Mouse (Mus musculus) left cerebral cortex, postnatal 25 days (tissue): Measurements from ENCODE around the gene Haao. TPM values are rescaled to one million over a fixed set of nuclear protein-coding genes. Genes with fewer than 3 reads are reported as not detected.

Experiments used
- DNase-seq, 2 experiments: peaks; one replicate each; pipeline ENCODE4 v3.0.0; 2022; ENCODE audit warnings: low spot score in 2 of 2, mixed read lengths in 1 of 2
- intact Hi-C: fragments of 180-260 bp; cut with DNase I; formaldehyde crosslinking; loops from one replicate; pipeline ENCODE4 v1.15.1; 2025
- total RNA-seq, 2 experiments: library from RNA; stranded (reverse); gene quantifications; 2 replicates each; pipeline ENCODE4 v1.2.3; 2021

Gene Haao
- total RNA-seq, 2 experiments from 2014 or later = not detected

DNA sequence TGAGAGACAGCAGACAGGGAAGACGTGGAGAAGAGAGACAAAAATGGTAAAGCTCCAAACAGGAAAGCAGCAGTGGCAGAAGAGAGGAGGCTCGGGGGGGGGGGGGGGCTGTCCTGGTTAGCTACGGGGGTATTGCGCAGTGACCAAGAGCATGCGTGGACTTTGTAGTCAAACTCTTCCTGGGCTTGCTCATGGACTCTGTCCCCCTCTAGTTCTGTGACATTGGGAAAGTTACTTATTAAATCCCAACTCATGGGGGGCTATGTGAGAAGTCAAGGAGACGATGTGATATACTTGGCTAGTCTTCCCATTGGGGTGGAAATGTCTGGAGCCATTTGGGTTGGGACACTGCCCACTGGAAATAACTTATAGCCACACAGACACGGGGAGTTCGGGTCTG lies 2.2 kb downstream of the Haao start:
- intact Hi-C loops = loop anchor here (5.0 kb wide), 1 partner anchor 333 kb away; no protein-coding TSS in a partner anchor
- DNase-seq = no peak

DNA sequence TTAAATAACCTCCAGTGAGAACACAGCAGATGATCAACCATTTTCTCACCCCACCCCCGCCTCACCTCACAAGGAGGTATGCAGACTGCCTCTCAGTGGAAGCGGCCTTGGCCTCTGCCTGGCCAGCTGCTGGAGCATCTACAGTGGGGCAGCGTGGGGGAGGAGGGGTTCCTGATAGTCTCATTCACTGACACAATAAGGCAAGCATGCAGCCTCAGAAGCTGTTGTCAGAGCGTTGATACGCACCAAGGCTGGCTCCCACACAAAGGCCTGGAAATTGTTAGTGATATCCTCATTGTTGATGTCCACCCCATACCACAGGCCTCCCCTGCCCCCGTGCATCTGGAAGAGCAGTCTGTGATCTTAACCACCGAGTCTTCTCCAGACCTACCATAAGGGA lies 4.0 kb downstream of the Haao start:
- intact Hi-C loops = no loop called here
- DNase-seq = no peak

DNA sequence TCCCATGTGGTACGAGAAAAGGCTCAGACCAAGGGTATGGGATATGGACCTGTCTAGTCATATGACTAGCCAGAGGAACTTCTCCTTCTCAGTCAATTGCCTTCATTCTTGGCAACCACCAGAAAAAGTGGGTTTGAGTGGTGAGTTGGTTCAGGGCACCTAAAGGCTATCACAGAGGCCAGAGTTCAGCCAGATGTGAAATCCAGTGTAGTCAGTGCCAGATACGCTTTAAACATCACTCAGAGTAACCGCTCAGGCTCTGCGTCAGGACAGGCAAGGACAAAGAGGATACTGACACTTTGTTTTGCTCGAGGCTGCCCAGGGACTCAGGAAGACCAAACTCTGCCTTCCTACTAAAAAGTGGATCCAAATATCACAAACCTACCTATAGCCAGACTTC lies 6.8 kb downstream of the Haao start:
- DNase-seq = no peak

DNA sequence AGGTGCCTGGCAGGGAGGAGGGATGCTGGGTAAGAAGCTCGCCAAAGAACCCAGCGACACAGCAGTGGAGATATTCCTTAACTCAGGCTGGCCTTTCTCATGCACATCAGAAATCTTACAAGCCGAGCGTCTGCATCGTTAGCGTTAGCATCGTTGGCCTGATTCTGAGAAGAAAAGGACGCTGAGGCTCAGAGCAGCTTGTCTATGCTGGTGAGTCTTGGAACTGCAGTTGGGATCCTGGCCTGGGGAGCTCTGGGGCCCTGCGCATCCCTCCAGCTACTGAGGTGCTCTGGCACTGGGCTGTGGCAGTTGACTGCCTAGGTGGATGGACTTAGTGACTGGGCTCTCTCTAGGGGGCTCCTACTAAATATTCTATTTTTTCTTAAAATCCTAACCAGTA lies 8.6 kb downstream of the Haao start:
- no peak for DNase-seq
- intact Hi-C loops = no loop called here

More for the DNA sequence above, 6.8 kb downstream of the Haao start:
- intact Hi-C loops = no loop called here

DNA sequence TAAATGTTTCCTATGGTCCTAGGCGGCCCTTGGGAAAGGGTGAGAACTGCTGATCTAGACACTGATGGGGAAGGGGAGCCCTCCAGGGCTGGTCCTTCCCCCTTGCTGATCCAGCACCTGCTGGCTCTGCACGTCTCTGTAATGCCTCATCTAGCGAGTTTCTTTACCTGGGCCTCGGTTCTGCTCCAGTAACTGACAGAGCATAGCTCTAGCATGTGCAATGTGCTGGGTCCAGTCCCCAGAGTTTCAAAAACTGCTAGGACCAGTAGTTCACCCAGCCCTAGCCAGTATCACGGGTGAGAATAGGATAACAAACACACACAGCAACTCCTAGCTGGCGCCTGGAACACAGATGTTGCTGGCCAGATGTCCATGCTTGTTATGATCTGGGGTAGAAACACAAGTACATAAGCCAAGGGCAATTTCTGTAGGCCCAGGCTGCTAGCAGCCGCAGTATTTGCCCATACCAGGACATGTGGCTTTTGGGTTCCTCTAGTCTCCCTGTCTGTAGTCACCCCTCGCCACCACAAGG lies 10.0 kb downstream of the Haao start:
- intact Hi-C loops = no loop called here

DNA sequence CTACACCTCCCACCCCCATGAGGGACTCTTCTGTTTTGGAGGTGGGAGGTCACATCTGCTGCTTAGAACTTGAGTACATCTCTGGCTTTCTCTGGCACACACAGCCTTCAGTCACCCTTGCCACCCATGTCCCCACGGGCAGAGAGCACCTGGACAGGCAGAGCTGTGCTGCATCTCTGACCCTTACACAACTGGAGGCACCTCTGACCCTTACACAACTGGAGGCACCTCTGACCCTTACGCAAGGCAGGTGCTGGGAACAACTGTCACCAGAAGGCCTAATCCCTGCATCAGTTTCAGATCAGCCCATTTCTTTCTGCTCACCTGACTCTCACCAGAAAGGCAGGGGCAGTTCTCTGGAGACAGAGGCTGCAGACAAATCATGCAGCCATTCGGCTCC lies 11.7 kb downstream of the Haao start:
- no peak for DNase-seq
- intact Hi-C loops = no loop called here

More for the DNA sequence above, 10.0 kb downstream of the Haao start:
- no peak for DNase-seq

DNA sequence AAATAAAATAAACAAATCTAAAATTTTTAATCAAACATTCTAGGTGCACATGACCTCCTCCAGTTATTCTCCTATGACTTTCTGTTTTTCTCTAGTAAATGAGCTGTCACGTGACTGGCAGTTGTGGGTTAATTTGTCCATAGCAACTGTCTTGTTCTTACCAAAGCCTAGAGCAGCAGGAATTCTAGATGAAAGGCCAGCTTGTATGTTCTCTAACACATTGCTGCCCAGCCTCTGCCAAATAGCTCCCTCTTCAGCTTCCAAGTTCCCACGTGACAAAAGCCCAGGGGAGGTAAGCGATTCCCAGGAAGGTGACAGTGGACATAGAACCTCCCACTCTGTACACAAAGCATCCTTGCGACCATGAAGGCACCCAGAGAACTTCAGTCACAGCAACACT lies 13.6 kb downstream of the Haao start:
- intact Hi-C loops = no loop called here
- DNase-seq = no peak

DNA sequence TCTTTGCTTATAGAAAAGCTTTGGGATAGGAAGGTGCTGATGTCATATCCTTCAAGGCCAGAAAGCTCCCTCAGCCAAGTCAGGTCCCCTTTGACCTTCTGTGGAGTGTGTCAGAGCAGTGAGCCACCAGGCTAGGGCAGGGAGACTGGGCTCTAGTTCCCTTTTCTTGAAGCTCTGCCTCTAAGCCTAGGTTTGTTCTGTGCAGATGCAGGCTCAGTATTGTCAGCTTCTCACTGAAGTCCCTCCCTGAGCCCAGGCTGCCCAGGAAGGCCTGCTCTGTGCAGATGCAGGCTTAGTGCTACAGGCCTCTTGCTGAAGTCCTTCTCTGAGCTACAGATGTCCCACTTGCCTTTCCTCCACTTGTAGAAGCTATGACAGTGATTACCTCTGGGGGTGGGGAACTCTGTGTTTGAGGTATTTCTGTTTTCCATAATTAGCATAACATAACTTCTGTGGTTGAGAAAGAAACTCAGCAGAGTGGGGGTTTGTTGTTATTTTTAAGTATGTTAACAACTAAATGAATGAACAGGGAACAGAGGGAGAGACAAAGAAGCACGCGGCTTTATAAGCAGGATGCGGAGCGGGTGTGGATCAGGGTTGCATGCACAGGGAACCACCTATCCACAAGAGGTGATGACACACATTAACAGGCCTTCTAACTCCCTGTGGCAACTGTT lies 17.0 kb downstream of the Haao start:
- peak in 1 of 2 experiments; percentile 37 for DNase-seq
- intact Hi-C loops = no loop called here

DNA sequence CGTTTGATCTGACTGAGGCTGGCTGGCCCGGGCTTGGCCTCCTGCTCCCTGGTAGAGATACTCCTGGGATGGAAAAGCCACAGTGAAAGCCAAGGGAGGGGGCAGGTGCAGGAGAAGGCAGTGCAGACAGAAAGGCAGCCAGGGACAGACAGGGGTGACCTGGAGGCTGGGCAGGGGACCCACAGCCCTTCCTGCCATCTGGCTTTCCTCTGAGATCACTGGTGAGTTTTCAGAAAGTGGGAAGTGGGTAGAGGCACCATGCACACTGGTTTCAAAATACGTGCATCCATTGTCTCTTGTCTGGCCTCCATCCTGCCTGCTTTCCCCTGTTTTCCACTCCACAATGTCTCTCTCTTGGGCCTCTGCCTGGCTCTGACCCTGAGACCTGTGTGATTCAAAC lies 18.4 kb downstream of the Haao start:
- intact Hi-C loops = no loop called here
- DNase-seq = no peak

DNA sequence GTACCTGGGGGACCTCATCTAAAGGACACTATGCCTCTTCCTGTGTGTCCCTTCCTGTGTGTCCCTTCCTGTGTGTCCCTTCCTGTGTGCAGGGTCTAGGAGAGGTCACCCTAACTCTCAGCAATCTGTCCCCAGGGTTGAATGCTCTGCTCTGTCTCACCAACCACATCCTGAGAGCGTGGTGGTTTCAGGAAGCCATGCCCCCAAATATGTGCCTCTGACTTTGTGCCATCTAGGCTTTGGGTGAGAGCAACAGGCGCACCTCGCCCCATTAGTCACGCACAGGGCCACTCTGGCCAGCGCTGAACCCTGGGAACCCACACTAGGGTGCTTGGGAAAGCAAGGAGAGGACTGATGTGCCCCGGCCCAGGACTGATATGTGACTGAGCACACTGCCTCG lies 23.9 kb downstream of the Haao start:
- DNase-seq = no peak
- intact Hi-C loops = no loop called here

DNA sequence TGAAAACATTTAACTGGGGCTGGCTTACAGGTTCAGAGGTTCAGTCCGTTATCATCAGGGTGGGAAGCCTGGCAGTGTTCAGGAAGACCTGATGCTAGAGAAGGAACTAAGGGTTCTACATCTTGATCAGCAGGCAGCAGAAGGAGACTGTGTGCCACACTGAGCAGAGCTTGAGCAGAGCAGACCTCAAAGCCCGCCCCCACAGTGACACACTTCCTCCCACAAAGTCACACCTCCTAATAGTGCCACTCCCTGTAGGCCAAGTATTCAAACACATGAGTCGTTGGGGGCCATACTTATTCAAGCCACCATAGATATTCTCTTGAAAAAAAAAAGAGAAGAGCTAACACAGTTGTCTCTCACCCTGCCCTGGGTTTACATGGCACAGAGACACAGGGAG lies 25.9 kb downstream of the Haao start:
- DNase-seq = no peak
- intact Hi-C loops = no loop called here

DNA sequence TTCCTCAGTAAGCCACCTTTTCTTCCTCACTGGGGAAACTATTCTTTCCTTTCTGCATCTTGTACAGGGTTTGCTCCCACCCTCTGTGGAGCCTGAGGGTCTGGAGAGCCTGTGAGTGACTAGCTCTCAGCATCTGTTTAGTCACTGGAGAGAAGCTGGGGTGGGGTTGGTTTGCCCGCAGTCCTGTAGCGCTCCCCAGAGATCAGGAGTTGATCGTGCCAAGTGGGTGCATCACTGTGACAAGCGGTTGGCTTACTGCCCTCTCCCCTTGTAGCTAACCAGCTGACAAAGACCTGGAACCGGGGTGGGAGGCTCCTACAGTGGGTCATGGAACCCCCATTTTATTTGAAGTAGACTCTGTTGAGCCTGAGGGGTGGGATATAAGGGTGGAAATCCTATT lies 27.1 kb downstream of the Haao start:
- intact Hi-C loops = no loop called here
- DNase-seq = no peak

DNA sequence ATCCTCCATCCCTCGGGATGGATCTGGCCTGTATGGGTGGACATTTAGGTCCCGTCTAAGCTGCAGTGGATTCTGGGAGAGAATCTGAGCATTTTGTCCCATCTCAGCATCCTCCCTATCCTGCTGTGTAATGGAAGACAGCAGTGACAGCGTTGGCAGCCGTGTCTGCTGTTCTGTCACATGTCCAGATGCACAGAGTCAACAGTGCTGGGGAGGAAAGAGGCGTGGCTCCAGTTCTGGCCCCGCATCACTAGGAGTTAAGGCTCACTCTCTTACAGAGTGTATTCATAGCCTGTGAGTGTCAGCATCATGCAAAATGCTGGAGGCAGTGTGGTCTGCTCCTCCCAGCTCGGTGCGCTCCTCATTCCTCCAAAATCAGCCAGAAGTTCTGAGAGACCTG lies 28.3 kb downstream of the Haao start:
- DNase-seq = peak in 1 of 2 experiments; percentile 50
- intact Hi-C loops = no loop called here

DNA sequence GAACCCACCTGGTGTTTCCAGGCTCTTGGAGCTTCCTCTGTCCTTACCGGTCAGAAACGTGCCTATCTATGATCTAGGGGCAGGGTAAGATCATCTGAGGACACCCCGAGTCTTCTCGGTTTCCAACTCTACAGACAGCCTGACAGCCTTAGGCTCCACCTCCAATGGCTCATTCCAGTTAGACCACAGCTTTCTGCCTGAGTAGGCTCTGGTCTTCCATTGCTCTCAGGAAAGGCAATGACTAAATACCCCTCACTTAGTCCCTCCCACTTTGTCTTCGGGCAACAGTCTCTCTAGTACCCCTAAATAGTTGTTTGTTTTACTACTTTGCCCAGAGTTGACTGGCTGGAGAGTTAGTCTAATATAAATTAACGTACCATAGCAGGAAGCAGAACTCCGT lies 30.8 kb downstream of the Haao start:
- intact Hi-C loops = no loop called here
- DNase-seq = no peak

DNA sequence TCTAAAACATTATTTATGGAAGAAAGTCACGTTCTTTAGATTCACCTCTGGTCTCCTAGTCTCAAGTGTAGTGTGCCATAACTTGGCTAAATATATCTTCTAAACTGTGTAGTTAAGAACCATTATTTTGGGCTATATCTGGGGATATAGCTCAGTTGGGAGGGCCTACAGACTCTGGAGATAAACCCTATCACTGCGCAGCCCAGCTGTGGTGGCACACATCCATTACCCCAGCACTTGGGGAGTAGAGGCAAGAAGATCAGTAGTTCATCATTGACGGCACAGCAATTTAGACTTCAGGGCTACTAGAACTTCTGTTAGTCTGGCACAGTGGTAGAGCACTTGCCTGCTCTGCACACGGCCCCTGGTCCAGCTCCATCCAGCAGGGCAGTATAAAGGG lies 34.7 kb downstream of the Haao start:
- intact Hi-C loops = no loop called here

DNA sequence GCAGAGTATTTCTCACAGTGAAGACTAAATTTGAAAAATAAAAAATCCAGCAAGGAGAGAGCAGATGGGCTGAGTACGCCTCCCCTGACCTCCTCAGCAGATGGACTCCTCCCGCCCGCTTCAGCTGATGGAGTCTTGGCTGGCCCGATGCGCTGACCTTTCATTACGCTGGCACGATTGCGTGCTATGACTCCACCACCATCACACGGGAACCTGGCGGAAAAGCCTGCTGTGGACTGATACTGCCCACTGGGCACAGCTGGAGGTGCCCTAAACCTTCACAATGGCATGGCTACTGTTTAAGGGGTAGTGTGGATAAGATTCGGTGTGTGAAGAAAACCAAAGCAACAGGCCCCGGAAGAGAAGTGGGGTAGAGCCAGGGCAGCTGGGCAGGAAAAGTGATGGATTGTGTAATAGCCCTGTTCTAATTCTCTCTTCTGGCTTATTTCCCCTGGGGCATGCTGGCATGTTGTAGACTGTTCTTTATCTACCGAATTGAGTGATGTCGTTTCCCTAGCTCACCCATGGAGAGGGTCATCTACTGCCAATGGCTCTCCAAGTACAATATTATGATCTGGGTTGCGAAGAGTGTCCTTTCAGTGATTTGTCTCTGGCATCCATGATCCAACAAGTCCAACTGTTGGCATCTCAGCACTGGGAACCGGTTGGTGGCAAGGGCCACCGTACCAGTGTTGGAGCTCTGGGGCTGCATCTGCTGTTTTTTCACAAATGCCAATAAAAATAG lies 35.4 kb downstream of the Haao start:
- intact Hi-C loops = no loop called here
- no peak for DNase-seq

More for the DNA sequence above, 34.7 kb downstream of the Haao start:
- no peak for DNase-seq

DNA sequence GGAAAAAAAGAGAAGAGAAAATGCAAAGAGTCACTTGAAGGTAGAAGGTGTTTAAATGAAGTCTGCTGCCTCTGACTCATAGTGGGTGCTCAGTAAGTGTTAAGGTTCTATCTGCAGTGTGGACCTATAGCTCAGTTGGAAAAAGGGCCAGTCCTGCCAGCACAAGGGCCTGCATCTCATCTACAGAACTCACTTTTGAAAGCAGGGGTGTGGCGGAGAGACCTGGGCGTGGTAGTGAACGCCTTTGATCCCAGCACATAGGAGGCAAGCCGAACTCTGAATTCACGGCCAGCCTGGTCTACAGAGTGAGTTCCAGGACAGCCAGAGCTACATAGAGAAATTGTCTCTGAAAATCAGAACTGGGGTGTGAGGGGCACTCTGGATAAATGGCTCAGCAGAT lies 37.5 kb downstream of the Haao start:
- DNase-seq = no peak
- intact Hi-C loops = no loop called here

DNA sequence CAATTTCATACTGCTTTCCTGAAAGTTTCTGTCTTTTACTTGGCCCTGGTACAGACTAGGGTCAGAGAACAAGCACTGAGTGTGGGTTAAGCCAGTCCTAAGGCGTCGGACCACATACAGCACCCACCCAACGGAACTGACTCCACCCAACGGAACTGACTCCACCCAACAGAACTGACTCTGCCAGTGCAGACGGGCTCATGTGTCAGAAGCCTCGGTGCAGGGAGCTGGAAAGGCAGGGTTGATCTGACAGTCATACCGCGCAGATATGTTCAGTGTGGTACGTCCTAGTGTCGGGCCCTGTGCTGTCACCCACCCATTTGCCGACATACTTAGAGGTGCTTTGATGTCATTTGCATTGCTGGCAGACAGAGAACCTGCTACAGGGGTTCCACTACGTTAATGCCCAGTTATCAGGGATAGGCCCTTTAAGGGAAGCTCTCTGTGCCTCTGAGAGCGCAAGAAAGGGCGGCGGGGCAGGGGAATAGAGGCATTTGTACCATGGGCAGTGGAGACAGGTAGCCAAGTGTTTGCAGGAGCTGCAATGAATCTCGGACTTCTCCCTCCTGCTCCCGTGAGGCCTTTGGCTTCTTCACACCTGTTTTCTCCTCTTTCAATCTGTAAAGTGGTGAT lies 38.5 kb downstream of the Haao start:
- DNase-seq = no peak
- intact Hi-C loops = loop anchor here (2.0 kb wide), 1 partner anchor 179 kb away; the partner anchor contains the start of gene Kcng3

DNA sequence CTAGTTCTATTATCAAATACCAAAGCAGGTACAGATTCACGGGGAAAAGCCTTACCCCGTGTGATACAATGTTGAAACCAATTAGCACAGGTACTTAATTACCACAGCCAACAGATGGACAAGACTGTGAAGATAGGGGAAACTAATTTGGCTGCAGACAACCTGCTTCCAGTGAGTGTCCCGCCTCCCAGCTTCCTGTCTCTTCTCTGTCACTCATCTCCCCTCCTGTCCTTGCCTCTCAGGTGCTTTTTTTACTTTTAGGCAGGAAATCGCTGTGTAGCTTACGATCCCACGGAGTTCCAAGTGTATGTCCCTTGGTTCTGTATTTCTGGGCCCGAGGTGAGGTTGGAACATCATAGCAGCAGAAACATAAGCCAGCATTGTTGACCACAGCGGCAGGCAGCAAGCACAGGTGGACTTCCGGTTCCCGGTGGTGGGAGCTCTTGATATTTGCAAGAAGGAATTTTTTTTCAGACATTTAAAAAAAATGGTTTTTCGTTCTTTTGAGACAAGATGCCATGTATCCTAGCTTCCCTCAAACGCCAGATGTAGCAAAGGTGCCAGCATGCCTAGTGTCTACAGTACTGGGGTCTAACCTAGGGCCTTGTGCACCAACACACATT lies 39.2 kb downstream of the Haao start:
- intact Hi-C loops = loop anchor here (2.0 kb wide), 1 partner anchor 178 kb away; the partner anchor contains the start of gene Kcng3
- DNase-seq = no peak

DNA sequence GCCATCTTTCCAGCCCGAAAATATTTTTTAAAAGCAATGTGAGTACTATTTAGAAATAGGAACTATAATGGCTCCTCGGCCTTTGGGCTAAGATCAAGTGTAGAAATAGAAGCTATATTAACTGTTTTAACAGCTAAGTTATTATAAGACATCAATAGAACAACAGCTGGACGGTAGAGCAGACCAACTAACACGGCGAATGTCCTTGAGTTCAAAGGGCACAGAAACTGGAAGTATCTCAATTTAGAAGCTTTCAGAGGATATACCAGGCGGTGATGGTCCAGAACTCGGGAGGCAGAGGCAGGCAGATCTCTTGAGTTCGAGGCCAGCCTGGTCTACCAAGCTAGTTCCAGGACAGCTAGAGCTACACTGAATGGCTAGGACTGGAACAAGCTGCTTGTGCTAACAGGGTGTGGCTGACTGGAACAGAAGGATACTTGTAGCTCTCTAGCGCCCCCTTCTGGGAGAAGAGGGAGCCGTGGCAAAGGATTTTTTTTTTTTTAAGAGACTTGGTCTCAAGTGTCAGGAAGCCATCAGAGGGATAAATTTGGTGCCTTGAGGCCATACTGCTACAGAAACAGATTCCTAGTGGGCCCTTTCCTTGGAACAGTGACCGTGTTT lies 39.9 kb downstream of the Haao start:
- intact Hi-C loops = loop anchor here (2.0 kb wide), 1 partner anchor 177 kb away; the partner anchor contains the start of gene Kcng3
- DNase-seq = peak; percentile 68 to 80
